Mouse (Mus musculus): ENCODE measurements around the gene Kmt2a. TPM values are rescaled to one million over a fixed set of nuclear protein-coding genes. Genes with fewer than 3 reads are reported as not detected.

The Kmt2a gene
- polyA plus RNA-seq, 1 experiment: 4.5 TPM

GRCm38 (mm10) chr9:44799958-44800324 is 81.2 kb downstream of the Kmt2a start:
- H3K4me3 ChIP-seq: peak overlapping the region; percentile 25
- H3K27me3 ChIP-seq (ENCODE audit: control insufficient read depth, insufficient read depth, insufficient read length): no peaks in the 10 kb centered on the region
- peak overlapping the region; percentile 89 for H3K4me2 ChIP-seq (ENCODE audit: low read depth)
- H3K79me2 ChIP-seq (ENCODE audit: control insufficient read depth, insufficient read depth): no peaks in the 10 kb centered on the region
- TF ChIP-seq SRF (IDR thresholded peaks at IDR 0.05; ENCODE audit: control insufficient read depth, insufficient read length, low read depth): no peak
- TF ChIP-seq POLR2A (IDR thresholded peaks at IDR 0.05; ENCODE audit: insufficient read length, low read depth): no peak
- TF ChIP-seq MAX (IDR thresholded peaks at IDR 0.05; ENCODE audit: low read depth): no peak
- TF ChIP-seq TCF3 (IDR thresholded peaks at IDR 0.05; ENCODE audit: insufficient read length, low read depth): no peak
- no peak for TF ChIP-seq USF1 (IDR thresholded peaks at IDR 0.05; ENCODE audit: low read depth)
- no peak for TF ChIP-seq E2F4 (IDR thresholded peaks at IDR 0.05; ENCODE audit: insufficient read depth)
- no peak for TF ChIP-seq CEBPB (IDR thresholded peaks at IDR 0.05; ENCODE audit: insufficient read depth, poor library complexity, severe bottlenecking)
- no peak for TF ChIP-seq POLR2AphosphoS2 (IDR thresholded peaks at IDR 0.05; ENCODE audit: insufficient read length, low read depth)
- no peak for TF ChIP-seq REST (IDR thresholded peaks at IDR 0.05; ENCODE audit: insufficient read depth, insufficient read length)
- TF ChIP-seq MYOD1 (IDR thresholded peaks at IDR 0.05; ENCODE audit: control insufficient read depth in 1 of 3, insufficient read length in 2 of 3, low read depth in 2 of 3): no peak
- TF ChIP-seq TCF12 (IDR thresholded peaks at IDR 0.05; ENCODE audit: insufficient read depth, poor library complexity, severe bottlenecking): no peak
- TF ChIP-seq MYOG (IDR thresholded peaks at IDR 0.05; ENCODE audit: control insufficient read depth in 1 of 3, insufficient read depth in 1 of 3, insufficient read length in 2 of 3, low read depth in 2 of 3): no peak
- H3ac ChIP-seq (ENCODE audit: control insufficient read depth, insufficient read length): peak overlapping the region; percentile 8
- no peaks in the 10 kb centered on the region for H3K36me3 ChIP-seq (ENCODE audit: control insufficient read depth, insufficient read depth)

GRCm38 (mm10) chr9:44799102-44799957 is 81.8 kb downstream of the Kmt2a start, which contains the start of gene Tmem25:
Tmem25 (minus strand) TSS chr9:44799307.
- peak within 1 kb of the TSS; percentile 89 for H3K4me2 ChIP-seq (ENCODE audit: low read depth)
- H3K4me3 ChIP-seq: peak within 1 kb of the TSS; percentile 25
- H3ac ChIP-seq (ENCODE audit: control insufficient read depth, insufficient read length): peak within 1 kb of the TSS; percentile 8
- no peaks in the 10 kb centered on the region for H3K79me2 ChIP-seq (ENCODE audit: control insufficient read depth, insufficient read depth)
- TF ChIP-seq USF1 (IDR thresholded peaks at IDR 0.05; ENCODE audit: low read depth) (no peak), TCF12 (IDR thresholded peaks at IDR 0.05; ENCODE audit: insufficient read depth, poor library complexity, severe bottlenecking) (no peak), MAX (IDR thresholded peaks at IDR 0.05; ENCODE audit: low read depth) (no peak), SRF (IDR thresholded peaks at IDR 0.05; ENCODE audit: control insufficient read depth, insufficient read length, low read depth) (no peak), POLR2AphosphoS2 (IDR thresholded peaks at IDR 0.05; ENCODE audit: insufficient read length, low read depth) (no peak), MYOD1 (IDR thresholded peaks at IDR 0.05; ENCODE audit: control insufficient read depth in 1 of 3, insufficient read length in 2 of 3, low read depth in 2 of 3) (peak in 1 of 3 experiments; percentile 63), POLR2A (IDR thresholded peaks at IDR 0.05; ENCODE audit: insufficient read length, low read depth) (peak; percentile 21), TCF3 (IDR thresholded peaks at IDR 0.05; ENCODE audit: insufficient read length, low read depth) (no peak), REST (IDR thresholded peaks at IDR 0.05; ENCODE audit: insufficient read depth, insufficient read length) (no peak), CEBPB (IDR thresholded peaks at IDR 0.05; ENCODE audit: insufficient read depth, poor library complexity, severe bottlenecking) (no peak)
- no peaks in the 10 kb centered on the region for H3K27me3 ChIP-seq (ENCODE audit: control insufficient read depth, insufficient read depth, insufficient read length)
- no peaks in the 10 kb centered on the region for H3K36me3 ChIP-seq (ENCODE audit: control insufficient read depth, insufficient read depth)

DNA sequence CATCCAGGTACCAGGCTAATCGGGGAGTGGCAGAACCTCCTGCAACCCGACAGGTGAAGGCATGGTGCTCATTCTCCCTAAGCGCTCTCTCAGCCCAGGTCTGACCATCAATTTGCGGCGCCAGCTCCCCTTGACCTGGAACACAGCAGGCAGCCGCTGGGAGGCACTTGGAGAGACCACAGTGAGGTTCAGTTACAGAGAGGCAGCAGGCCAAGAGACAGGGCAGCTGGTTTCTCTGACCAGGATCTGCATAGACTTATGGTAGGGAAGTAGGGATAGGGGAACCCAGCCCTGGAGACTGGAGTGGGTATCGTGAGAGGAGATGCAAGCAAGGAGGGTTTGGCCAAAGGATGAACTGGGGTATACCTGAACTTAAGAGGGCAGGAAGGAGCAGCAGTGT is 82.8 kb downstream of the Kmt2a start:
- Histone ChIP-seq H3ac (ENCODE audit: control insufficient read depth, insufficient read length) (no peak overlapping the region), H3K36me3 (ENCODE audit: control insufficient read depth, insufficient read depth) (no peaks in the 10 kb centered on the region), H3K79me2 (ENCODE audit: control insufficient read depth, insufficient read depth) (no peaks in the 10 kb centered on the region), H3K27me3 (ENCODE audit: control insufficient read depth, insufficient read depth, insufficient read length) (no peaks in the 10 kb centered on the region), H3K4me2 (ENCODE audit: low read depth) (no peak overlapping the region), H3K4me3 (peak overlapping the region; percentile 25)
- no peak for TF ChIP-seq MAX (IDR thresholded peaks at IDR 0.05; ENCODE audit: low read depth)
- no peak for TF ChIP-seq E2F4 (IDR thresholded peaks at IDR 0.05; ENCODE audit: insufficient read depth)
- no peak for TF ChIP-seq REST (IDR thresholded peaks at IDR 0.05; ENCODE audit: insufficient read depth, insufficient read length)
- no peak for TF ChIP-seq CEBPB (IDR thresholded peaks at IDR 0.05; ENCODE audit: insufficient read depth, poor library complexity, severe bottlenecking)
- no peak for TF ChIP-seq TCF12 (IDR thresholded peaks at IDR 0.05; ENCODE audit: insufficient read depth, poor library complexity, severe bottlenecking)
- TF ChIP-seq TCF3 (IDR thresholded peaks at IDR 0.05; ENCODE audit: insufficient read length, low read depth): no peak
- TF ChIP-seq POLR2A (IDR thresholded peaks at IDR 0.05; ENCODE audit: insufficient read length, low read depth): no peak
- TF ChIP-seq POLR2AphosphoS2 (IDR thresholded peaks at IDR 0.05; ENCODE audit: insufficient read length, low read depth): no peak
- no peak for TF ChIP-seq USF1 (IDR thresholded peaks at IDR 0.05; ENCODE audit: low read depth)

DNA sequence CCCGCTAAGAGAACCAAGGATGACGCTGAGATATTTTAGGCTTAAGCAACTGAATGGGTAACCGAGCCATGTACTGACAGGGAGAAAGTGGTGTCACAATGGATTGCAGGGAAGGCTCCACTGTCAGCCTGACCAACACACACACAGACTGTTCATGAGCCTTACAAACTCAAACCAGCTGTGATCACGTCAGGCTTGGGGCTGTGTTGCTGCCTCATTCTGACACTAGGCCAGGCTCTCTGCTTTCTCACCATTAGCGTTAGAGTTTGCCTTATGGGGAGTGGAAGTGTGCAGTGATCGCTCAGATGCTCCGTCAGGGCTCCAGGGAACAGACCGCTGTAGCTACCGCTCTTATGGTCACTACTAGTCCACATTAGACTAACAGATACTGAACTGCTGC is 88.3 kb downstream of the Kmt2a start:
- H3K4me3 ChIP-seq: no peak overlapping the region
- H3ac ChIP-seq (ENCODE audit: control insufficient read depth, insufficient read length): no peak overlapping the region
- H3K79me2 ChIP-seq (ENCODE audit: control insufficient read depth, insufficient read depth): no peaks in the 10 kb centered on the region
- TF ChIP-seq POLR2AphosphoS2 (IDR thresholded peaks at IDR 0.05; ENCODE audit: insufficient read length, low read depth): peak; percentile 45
- no peak for TF ChIP-seq POLR2A (IDR thresholded peaks at IDR 0.05; ENCODE audit: insufficient read length, low read depth)
- TF ChIP-seq MYOG (IDR thresholded peaks at IDR 0.05; ENCODE audit: control insufficient read depth in 1 of 3, insufficient read depth in 1 of 3, insufficient read length in 2 of 3, low read depth in 2 of 3): no peak
- no peak for TF ChIP-seq TCF12 (IDR thresholded peaks at IDR 0.05; ENCODE audit: insufficient read depth, poor library complexity, severe bottlenecking)
- H3K27me3 ChIP-seq (ENCODE audit: control insufficient read depth, insufficient read depth, insufficient read length): no peaks in the 10 kb centered on the region
- no peak overlapping the region for H3K4me2 ChIP-seq (ENCODE audit: low read depth)
- H3K36me3 ChIP-seq (ENCODE audit: control insufficient read depth, insufficient read depth): peaks cover 5% of the 10 kb centered on the region
